Mouse (Mus musculus) CD8-positive naive resting alpha-beta T cell, adult 57 days (primary cell): ENCODE data around the gene Olfr57. TPM values are rescaled to one million over a fixed set of nuclear protein-coding genes. Genes with fewer than 3 reads are reported as not detected.

Experiments used
- total RNA-seq: library from RNA; stranded (reverse); gene quantifications from one replicate; pipeline ENCODE4 v1.2.4, GENCODE M21; 2023

The Olfr57 gene
- total RNA-seq, result not detected

GRCm38 (mm10) chr10:79028441-79028840 lies at the start of gene Olfr57:
Gene Olfr57, plus strand, starts transcription at chr10:79028741.

GRCm38 (mm10) chr10:78980750-78981149 lies 47.8 kb upstream of the Olfr57 start, which contains the start of gene Olfr1352:
Gene Olfr1352, plus strand, starts transcription at chr10:78981050.

GRCm38 (mm10) chr10:79012172-79012571 lies 16.4 kb upstream of the Olfr57 start, which contains the start of gene Olfr1351:
Gene Olfr1351, plus strand, starts transcription at chr10:79012472.

Other genes starting within 250 kb of the Olfr57 start
- gene Slc1a6, start 248.2 kb upstream of the Olfr57 start, total RNA-seq, result not detected
- not detected for gene Olfr1356, start 176.6 kb upstream of the Olfr57 start, total RNA-seq
- not detected for gene Olfr1355, start 153.2 kb upstream of the Olfr57 start, total RNA-seq
- not detected for gene Olfr1354, start 115.6 kb upstream of the Olfr57 start, total RNA-seq
- not detected for gene Olfr8, start 78.1 kb upstream of the Olfr57 start, total RNA-seq
- not detected for gene Olfr1353, start 65.4 kb upstream of the Olfr57 start, total RNA-seq
- not detected for gene Olfr1352, start 47.7 kb upstream of the Olfr57 start, total RNA-seq
- gene Olfr1351, start 16.3 kb upstream of the Olfr57 start, total RNA-seq, result not detected
- gene 2610008E11Rik, start 68.9 kb downstream of the Olfr57 start, total RNA-seq, result 18.5 TPM
- gene Vmn2r80, start 120.0 kb downstream of the Olfr57 start, total RNA-seq, result not detected
- not detected for gene Vmn2r81, start 219.0 kb downstream of the Olfr57 start, total RNA-seq